Mouse (Mus musculus): ENCODE data around the gene Gm11084. TPM values are rescaled to one million over a fixed set of nuclear protein-coding genes. Genes with fewer than 3 reads are reported as not detected.
"Not testable (repeated sequence)": the region's sequence is repeated elsewhere in the genome, so short reads cannot be mapped to it uniquely, and the experiment has no call there.

Gene Gm11084
- polyA plus RNA-seq, 1 experiment from 2014 or later: not detected

DNA sequence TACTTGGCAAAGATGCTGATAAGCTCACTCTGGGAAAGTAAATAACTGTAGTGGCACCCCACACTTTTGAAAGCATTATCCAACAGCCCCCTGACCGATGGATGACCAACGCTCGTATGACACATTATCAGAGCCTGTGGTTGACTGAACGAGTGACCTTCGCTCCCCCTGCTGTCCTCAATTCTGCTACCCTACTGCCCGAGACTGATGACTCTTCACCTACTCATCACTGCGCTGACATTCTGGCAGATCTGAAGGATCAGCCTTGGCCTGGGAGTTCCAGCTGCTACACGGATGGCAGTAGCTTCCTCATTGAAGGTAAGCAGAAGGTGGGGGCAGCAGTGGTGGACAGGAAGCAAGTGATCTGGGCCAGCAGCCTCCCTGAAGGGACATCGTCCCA lies 27.5 kb upstream of the Gm11084 start:
- not testable (repeated sequence) for H3K9me3 ChIP-seq (ENCODE audit: control insufficient read depth, low read length); H3K9ac ChIP-seq (ENCODE audit: low read length); ATAC-seq (ENCODE audit: insufficient read depth, low FRiP score, low TSS enrichment); H3K27me3 ChIP-seq (ENCODE audit: control insufficient read depth, insufficient read depth, low read length); H3K4me2 ChIP-seq (ENCODE audit: low read depth); H3K4me1 ChIP-seq (ENCODE audit: control insufficient read depth, insufficient read depth, low read length); H3K4me3 ChIP-seq (ENCODE audit: low read depth, low read length); H3K27ac ChIP-seq (ENCODE audit: low read depth, low read length); DNase-seq (ENCODE audit: low spot score); H3K36me3 ChIP-seq (ENCODE audit: control insufficient read depth, insufficient read depth, low read length)
- 87% methylated on average over 9 of the region's 9 CpGs for WGBS

DNA sequence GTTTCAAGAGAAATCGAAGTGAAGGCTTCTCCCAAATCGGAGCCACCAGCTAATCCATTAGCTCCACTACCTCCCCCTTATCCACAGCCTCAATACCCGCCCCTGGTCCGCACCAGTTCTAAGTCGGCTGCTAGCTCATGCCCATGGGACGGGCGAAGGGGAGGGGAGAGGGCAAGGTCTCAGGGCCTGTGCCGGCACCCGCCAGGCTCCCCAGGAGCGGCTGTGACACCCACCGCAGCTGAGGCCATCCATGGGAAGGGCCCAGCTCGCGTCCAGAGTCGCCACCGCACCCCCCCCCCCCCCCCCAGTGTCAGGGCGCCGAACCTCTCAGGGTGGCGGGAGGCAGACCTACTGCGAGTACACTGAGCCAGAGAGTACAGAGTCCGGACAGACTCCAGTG lies 26.1 kb upstream of the Gm11084 start:
- peaks cover 2% of the 10 kb centered on the region; the same call in 1 of the 2 replicates for H3K9me3 ChIP-seq (ENCODE audit: control insufficient read depth, low read length)
- H3K4me1 ChIP-seq (ENCODE audit: control insufficient read depth, insufficient read depth, low read length): no peaks in the 10 kb centered on the region
- no peak overlapping the region for H3K27ac ChIP-seq (ENCODE audit: low read depth, low read length)
- no peaks in the 10 kb centered on the region for H3K36me3 ChIP-seq (ENCODE audit: control insufficient read depth, insufficient read depth, low read length)
- WGBS: 75% methylated on average over 18 of the region's 20 CpGs
- DNase-seq (ENCODE audit: low spot score) (peak; percentile 33), ATAC-seq (ENCODE audit: insufficient read depth, low FRiP score, low TSS enrichment) (no peak)
- H3K4me2 ChIP-seq (ENCODE audit: low read depth): no peak overlapping the region
- no peak overlapping the region for H3K4me3 ChIP-seq (ENCODE audit: low read depth, low read length)
- H3K27me3 ChIP-seq (ENCODE audit: control insufficient read depth, insufficient read depth, low read length): no peaks in the 10 kb centered on the region
- H3K9ac ChIP-seq (ENCODE audit: low read length): no peak overlapping the region

DNA sequence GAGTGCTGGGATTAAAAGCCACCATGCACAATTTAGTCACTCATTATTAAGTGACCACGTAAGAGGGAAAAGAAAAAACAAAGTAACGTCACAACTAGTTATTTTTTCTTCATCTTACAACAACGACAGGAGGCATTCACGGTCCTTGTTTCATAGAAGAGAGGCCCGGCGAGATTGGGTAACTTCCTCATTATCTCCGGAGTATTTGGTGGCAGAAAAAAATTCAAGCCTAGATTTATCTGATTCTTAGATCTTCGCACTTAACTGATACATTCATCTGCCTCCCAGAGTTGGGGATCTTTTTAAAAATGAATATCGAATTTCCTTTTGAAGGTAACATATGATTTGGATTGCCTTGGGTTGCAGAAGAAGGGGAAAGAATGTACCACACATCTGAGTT lies 21.0 kb upstream of the Gm11084 start:
- ATAC-seq (ENCODE audit: insufficient read depth, low FRiP score, low TSS enrichment): no peak
- peaks cover 4% of the 10 kb centered on the region; the same call in 1 of the 2 replicates for H3K4me1 ChIP-seq (ENCODE audit: control insufficient read depth, insufficient read depth, low read length)
- H3K27ac ChIP-seq (ENCODE audit: low read depth, low read length): no peak overlapping the region
- no peaks in the 10 kb centered on the region for H3K36me3 ChIP-seq (ENCODE audit: control insufficient read depth, insufficient read depth, low read length)
- no peaks in the 10 kb centered on the region for H3K27me3 ChIP-seq (ENCODE audit: control insufficient read depth, insufficient read depth, low read length)
- 92% methylated on average over 9 of the region's 9 CpGs for WGBS
- peaks cover 2% of the 10 kb centered on the region; the same call in 1 of the 2 replicates for H3K9me3 ChIP-seq (ENCODE audit: control insufficient read depth, low read length)
- no peak overlapping the region for H3K4me3 ChIP-seq (ENCODE audit: low read depth, low read length)
- no peak overlapping the region for H3K9ac ChIP-seq (ENCODE audit: low read length)
- no peak overlapping the region for H3K4me2 ChIP-seq (ENCODE audit: low read depth)
- DNase-seq (ENCODE audit: low spot score): no peak

DNA sequence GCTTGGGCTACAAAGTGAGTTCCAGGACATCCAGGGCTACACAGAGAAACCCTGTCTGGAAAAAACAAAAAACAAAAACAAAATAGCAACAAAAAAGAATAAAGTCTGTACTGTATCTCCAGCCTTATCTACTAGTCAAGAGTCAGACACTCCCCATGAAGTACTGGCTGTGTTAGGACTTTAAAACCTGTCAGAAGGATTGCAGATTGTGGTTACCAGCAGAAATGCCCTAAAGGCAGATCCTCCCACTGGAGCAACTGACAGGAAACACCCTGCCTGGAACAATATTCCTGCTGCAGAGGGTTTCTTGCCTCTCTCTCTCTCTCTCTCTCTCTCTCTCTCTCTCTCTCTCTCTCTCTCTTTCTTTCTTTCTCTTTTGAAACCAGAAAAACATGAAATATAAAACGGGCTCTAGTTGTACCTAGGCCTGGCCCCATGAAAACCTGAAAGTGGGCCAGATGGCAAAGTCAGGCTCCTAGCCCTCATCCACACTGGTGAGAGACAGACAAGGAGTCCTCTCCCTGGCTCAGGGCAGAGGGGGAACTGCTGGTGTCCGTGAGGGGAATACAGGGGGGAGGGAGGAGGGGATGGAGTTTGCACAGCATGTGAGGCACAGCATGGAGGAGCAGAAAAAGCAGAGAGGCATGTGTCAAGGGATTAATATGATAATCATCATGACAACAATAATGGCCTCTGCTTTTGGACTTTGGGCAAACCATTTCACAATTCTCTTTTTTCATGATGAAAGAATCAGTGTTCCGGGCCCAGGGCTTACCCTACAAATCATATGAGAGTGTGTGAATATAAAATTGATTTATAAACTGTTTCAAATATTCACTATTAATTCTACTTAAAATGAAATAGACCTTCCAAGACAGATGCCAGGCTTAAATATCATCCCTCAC lies 19.3 kb upstream of the Gm11084 start:
- Histone ChIP-seq H3K27ac (ENCODE audit: low read depth, low read length) (no peak overlapping the region), H3K4me1 (ENCODE audit: control insufficient read depth, insufficient read depth, low read length) (peaks cover 4% of the 10 kb centered on the region; the same call in 1 of the 2 replicates), H3K9me3 (ENCODE audit: control insufficient read depth, low read length) (peaks cover 1% of the 10 kb centered on the region; the same call in 1 of the 2 replicates), H3K36me3 (ENCODE audit: control insufficient read depth, insufficient read depth, low read length) (no peaks in the 10 kb centered on the region), H3K9ac (ENCODE audit: low read length) (no peak overlapping the region), H3K4me3 (ENCODE audit: low read depth, low read length) (no peak overlapping the region), H3K4me2 (ENCODE audit: low read depth) (no peak overlapping the region), H3K27me3 (ENCODE audit: control insufficient read depth, insufficient read depth, low read length) (no peaks in the 10 kb centered on the region)
- DNase-seq (ENCODE audit: low spot score) (no peak), ATAC-seq (ENCODE audit: insufficient read depth, low FRiP score, low TSS enrichment) (no peak)
- 60% methylated on average over 3 of the region's 3 CpGs for WGBS

DNA sequence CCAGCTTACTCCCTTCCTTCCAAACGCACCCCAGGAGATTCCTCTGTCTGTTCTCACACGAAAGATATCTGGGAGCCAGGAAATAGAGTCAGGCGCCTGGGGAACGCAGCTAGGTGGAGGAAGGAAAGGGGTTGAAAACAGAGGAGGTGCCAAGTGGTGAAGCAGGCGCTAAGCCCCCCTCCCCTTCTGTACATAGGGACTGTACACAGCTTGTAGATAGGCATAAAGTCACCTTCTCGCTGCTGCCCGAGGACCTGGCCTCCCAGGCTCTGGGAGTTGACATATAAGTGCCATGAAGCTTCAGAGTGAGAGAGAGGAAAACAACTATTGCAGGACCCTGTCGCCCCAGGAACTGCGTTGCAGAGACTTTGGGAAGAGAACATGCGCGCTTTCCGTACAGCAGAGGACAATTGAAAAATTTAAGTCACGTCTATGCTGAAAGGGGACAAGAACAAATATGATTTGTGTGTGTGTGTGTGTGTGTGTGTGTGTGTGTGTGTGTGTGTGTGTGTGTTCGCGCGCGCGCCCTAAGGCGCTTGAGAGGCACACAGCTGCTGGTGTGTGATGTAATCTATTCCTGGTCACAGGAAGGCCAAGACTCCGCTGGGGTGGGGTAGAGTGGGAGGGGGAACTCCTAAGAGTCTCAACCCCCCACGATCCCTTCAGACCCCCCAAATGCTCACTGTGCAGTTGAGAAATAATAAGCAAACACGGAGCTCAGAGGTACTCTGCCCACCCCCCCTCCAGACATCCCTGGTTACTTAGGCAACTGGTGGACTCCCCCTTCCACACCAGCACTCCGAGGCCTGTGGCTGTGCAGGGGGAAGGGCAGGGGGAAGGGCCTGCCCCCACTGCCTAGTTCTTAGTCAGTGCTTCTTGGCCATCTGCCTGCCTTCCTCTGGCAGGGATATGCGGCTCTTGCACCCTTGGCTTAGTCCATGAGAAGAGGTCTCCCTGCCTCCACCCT lies 17.5 kb upstream of the Gm11084 start:
- no peak overlapping the region for H3K4me3 ChIP-seq (ENCODE audit: low read depth, low read length)
- H3K27me3 ChIP-seq (ENCODE audit: control insufficient read depth, insufficient read depth, low read length): no peaks in the 10 kb centered on the region
- whole genome bisulfite sequencing: 40% methylated on average over 23 of the region's 24 CpGs
- DNase-seq (ENCODE audit: low spot score) (peak; percentile 58), ATAC-seq (ENCODE audit: insufficient read depth, low FRiP score, low TSS enrichment) (peak; percentile 50; the same call in 1 of the 2 replicates)
- no peaks in the 10 kb centered on the region for H3K9me3 ChIP-seq (ENCODE audit: control insufficient read depth, low read length)
- no peak overlapping the region for H3K27ac ChIP-seq (ENCODE audit: low read depth, low read length)
- H3K4me1 ChIP-seq (ENCODE audit: control insufficient read depth, insufficient read depth, low read length): peaks cover 4% of the 10 kb centered on the region; the same call in 1 of the 2 replicates
- H3K9ac ChIP-seq (ENCODE audit: low read length): peak overlapping the region; percentile 6; the same call in 1 of the 2 replicates
- H3K4me2 ChIP-seq (ENCODE audit: low read depth): peak overlapping the region; percentile 22; the same call in 1 of the 2 replicates
- no peaks in the 10 kb centered on the region for H3K36me3 ChIP-seq (ENCODE audit: control insufficient read depth, insufficient read depth, low read length)

DNA sequence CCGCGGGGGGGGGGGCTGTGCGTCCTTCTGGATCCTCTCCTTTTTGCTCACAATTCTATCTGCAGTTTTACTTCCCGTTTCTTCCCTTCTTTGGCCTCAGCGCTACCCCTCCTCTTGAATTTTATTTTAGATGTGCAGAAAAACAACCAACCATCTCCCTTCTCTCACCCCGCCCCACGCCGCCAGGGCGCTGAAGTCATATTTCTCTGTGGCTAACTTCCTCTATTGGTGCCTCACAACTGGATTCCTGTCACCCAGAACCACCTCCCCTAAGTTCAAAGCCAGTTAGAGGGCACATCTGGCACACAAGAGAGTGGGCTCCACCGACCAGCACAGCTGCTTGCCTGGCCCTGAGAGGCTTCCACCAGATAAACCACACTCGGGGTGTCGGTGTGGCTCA lies 16.5 kb upstream of the Gm11084 start:
- H3K27me3 ChIP-seq (ENCODE audit: control insufficient read depth, insufficient read depth, low read length): no peaks in the 10 kb centered on the region
- no peak overlapping the region for H3K4me2 ChIP-seq (ENCODE audit: low read depth)
- ATAC-seq (ENCODE audit: insufficient read depth, low FRiP score, low TSS enrichment) (no peak), DNase-seq (ENCODE audit: low spot score) (no peak)
- no peak overlapping the region for H3K9ac ChIP-seq (ENCODE audit: low read length)
- H3K36me3 ChIP-seq (ENCODE audit: control insufficient read depth, insufficient read depth, low read length): no peaks in the 10 kb centered on the region
- no peak overlapping the region for H3K4me3 ChIP-seq (ENCODE audit: low read depth, low read length)
- no peaks in the 10 kb centered on the region for H3K9me3 ChIP-seq (ENCODE audit: control insufficient read depth, low read length)
- WGBS: 51% methylated on average over 9 of the region's 12 CpGs
- H3K27ac ChIP-seq (ENCODE audit: low read depth, low read length): no peak overlapping the region
- H3K4me1 ChIP-seq (ENCODE audit: control insufficient read depth, insufficient read depth, low read length): peaks cover 4% of the 10 kb centered on the region; the same call in 1 of the 2 replicates

DNA sequence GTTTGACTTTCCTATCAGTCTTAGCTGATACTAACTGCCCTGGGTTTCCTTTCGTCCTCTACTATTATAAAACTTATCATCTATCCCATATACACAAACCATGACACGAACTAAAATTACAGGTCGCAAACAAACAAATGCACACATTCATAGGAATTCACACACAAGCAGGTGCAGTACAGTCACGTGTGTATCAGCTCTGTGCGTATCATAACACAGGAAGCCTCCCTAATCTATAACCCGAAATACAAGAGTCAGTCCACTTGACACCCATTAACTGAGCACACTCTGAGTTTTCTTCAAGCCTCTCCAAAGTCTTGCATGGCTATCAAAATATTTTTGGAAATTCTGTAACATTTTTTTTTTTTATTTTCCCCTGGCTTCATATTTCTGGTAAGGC lies 15.9 kb upstream of the Gm11084 start:
- Histone ChIP-seq H3K9me3 (ENCODE audit: control insufficient read depth, low read length) (no peaks in the 10 kb centered on the region), H3K4me3 (ENCODE audit: low read depth, low read length) (no peak overlapping the region), H3K27me3 (ENCODE audit: control insufficient read depth, insufficient read depth, low read length) (no peaks in the 10 kb centered on the region), H3K27ac (ENCODE audit: low read depth, low read length) (no peak overlapping the region), H3K4me1 (ENCODE audit: control insufficient read depth, insufficient read depth, low read length) (peaks cover 4% of the 10 kb centered on the region; the same call in 1 of the 2 replicates), H3K9ac (ENCODE audit: low read length) (no peak overlapping the region), H3K4me2 (ENCODE audit: low read depth) (no peak overlapping the region), H3K36me3 (ENCODE audit: control insufficient read depth, insufficient read depth, low read length) (no peaks in the 10 kb centered on the region)
- WGBS: 91% methylated on average over 6 of the region's 6 CpGs
- ATAC-seq (ENCODE audit: insufficient read depth, low FRiP score, low TSS enrichment) (no peak), DNase-seq (ENCODE audit: low spot score) (no peak)

DNA sequence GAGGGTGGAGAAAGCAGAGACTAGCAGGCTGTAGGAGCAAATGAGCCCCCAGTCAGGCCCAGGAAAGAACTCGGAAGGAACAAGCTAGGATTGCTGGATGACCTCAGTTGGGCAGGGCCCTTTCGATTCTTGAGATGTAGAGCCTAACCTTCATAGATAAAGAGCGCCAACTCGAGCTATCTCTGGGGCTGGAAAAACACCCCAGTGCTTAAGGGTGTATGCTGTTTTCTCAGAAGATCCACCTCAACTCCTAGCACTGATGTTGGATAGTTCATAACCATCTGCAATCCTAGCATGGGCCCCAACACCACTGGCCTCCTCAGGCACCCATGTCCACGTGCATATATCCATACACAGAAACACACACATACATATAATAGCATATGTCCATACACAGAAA lies 15.5 kb upstream of the Gm11084 start:
- 91% methylated on average over 5 of the region's 5 CpGs for WGBS

More for the DNA sequence above, 15.5 kb upstream of the Gm11084 start:
- Histone ChIP-seq H3K27me3 (ENCODE audit: control insufficient read depth, insufficient read depth, low read length) (no peaks in the 10 kb centered on the region), H3K27ac (ENCODE audit: low read depth, low read length) (no peak overlapping the region), H3K9ac (ENCODE audit: low read length) (no peak overlapping the region), H3K36me3 (ENCODE audit: control insufficient read depth, insufficient read depth, low read length) (no peaks in the 10 kb centered on the region), H3K4me1 (ENCODE audit: control insufficient read depth, insufficient read depth, low read length) (peaks cover 4% of the 10 kb centered on the region; the same call in 1 of the 2 replicates), H3K4me3 (ENCODE audit: low read depth, low read length) (no peak overlapping the region), H3K9me3 (ENCODE audit: control insufficient read depth, low read length) (no peaks in the 10 kb centered on the region), H3K4me2 (ENCODE audit: low read depth) (no peak overlapping the region)
- no peak for ATAC-seq (ENCODE audit: insufficient read depth, low FRiP score, low TSS enrichment)
- no peak for DNase-seq (ENCODE audit: low spot score)

All from neural tube, embryonic 11.5 days (tissue).